Comparison of ENCODE assay signal across 7 mouse cellular contexts in genomic region chr6:6216507-6217285, GRCm38 (mm10). TPM values are rescaled to one million over a fixed set of nuclear protein-coding genes. Genes with fewer than 3 reads are reported as not detected.
DNase-seq lines count a peak whose midpoint lies in the region; ATAC-seq and TF ChIP-seq lines count a peak whose summit lies in the region.

Gene Slc25a13, minus strand, starts transcription at chr6:6217173.

- peak; percentile 55 for DNase-seq in T-cell, adult 2 months (ENCODE audit: low spot score)
- DNase-seq in cerebellum, adult 11 months = peak; percentile 31
- DNase-seq in spleen, adult 2 months (ENCODE audit: low read depth in 1 of 2, low spot score in 2 of 2) = peak in 1 of 2 experiments; percentile 49

- H3K4me2 ChIP-seq in forebrain, embryonic 16.5 days (ENCODE audit: low read length) = peak within 1 kb of the TSS; percentile 93
- peak within 1 kb of the TSS; percentile 94 for H3K4me2 ChIP-seq in hindbrain, embryonic 12.5 days (replicated peaks)
- H3K4me2 ChIP-seq in limb, embryonic 12.5 days = peak within 1 kb of the TSS; percentile 82
- peak within 1 kb of the TSS; percentile 93 for H3K4me2 ChIP-seq in midbrain, embryonic 13.5 days (replicated peaks)

- TF ChIP-seq POLR2A in spleen, adult 2 months (IDR thresholded peaks at IDR 0.05; ENCODE audit: low read depth, low read length) = no peak

- peak within 1 kb of the TSS; percentile 67 for H3K4me3 ChIP-seq in forebrain, embryonic 16.5 days (replicated peaks; ENCODE audit: low read length)
- peak within 1 kb of the TSS; percentile 66 for H3K4me3 ChIP-seq in hindbrain, embryonic 12.5 days
- peak within 1 kb of the TSS; percentile 73 for H3K4me3 ChIP-seq in limb, embryonic 12.5 days (replicated peaks)
- H3K4me3 ChIP-seq in midbrain, embryonic 13.5 days (replicated peaks) = peak within 1 kb of the TSS; percentile 68
- peak within 1 kb of the TSS; percentile 74 for H3K4me3 ChIP-seq in spleen, adult 2 months (ENCODE audit: extremely low read depth, insufficient read depth, insufficient read length)

- ATAC-seq in forebrain, embryonic 16.5 days = peak; percentile 92
- ATAC-seq in hindbrain, embryonic 12.5 days (ENCODE audit: low FRiP score) = peak; percentile 96
- peak; percentile 92 for ATAC-seq in limb, embryonic 12.5 days (ENCODE audit: insufficient number of reproducible peaks, insufficient read depth, low FRiP score, low TSS enrichment, low read depth)
- ATAC-seq in midbrain, embryonic 13.5 days = peak; percentile 96

- H3K27me3 ChIP-seq in forebrain, embryonic 16.5 days (replicated peaks; ENCODE audit: control insufficient read depth, insufficient read depth, low read length) = no peaks in the 10 kb centered on the region
- H3K27me3 ChIP-seq in hindbrain, embryonic 12.5 days = no peaks in the 10 kb centered on the region
- H3K27me3 ChIP-seq in limb, embryonic 12.5 days = no peaks in the 10 kb centered on the region
- H3K27me3 ChIP-seq in midbrain, embryonic 13.5 days = no peaks in the 10 kb centered on the region
- H3K27me3 ChIP-seq in spleen, adult 2 months (ENCODE audit: control insufficient read depth, insufficient read depth, low read length) = 0 out of 2 replicates have a peak, but pooled peaks cover 3% of the 10 kb centered on the region

- no peaks in the 10 kb centered on the region for H3K9me3 ChIP-seq in forebrain, embryonic 16.5 days (ENCODE audit: control insufficient read depth, low read length)
- H3K9me3 ChIP-seq in hindbrain, embryonic 12.5 days (replicated peaks) = no peaks in the 10 kb centered on the region
- no peaks in the 10 kb centered on the region for H3K9me3 ChIP-seq in limb, embryonic 12.5 days
- no peaks in the 10 kb centered on the region for H3K9me3 ChIP-seq in midbrain, embryonic 13.5 days

- no peaks in the 10 kb centered on the region for H3K36me3 ChIP-seq in forebrain, embryonic 16.5 days (ENCODE audit: control insufficient read depth, insufficient read depth)
- H3K36me3 ChIP-seq in hindbrain, embryonic 12.5 days = no peaks in the 10 kb centered on the region
- H3K36me3 ChIP-seq in limb, embryonic 12.5 days = no peaks in the 10 kb centered on the region
- no peaks in the 10 kb centered on the region for H3K36me3 ChIP-seq in midbrain, embryonic 13.5 days
- H3K36me3 ChIP-seq in spleen, adult 2 months (ENCODE audit: control insufficient read depth, insufficient read depth, low read length) = no peaks in the 10 kb centered on the region

- no peak within 1 kb of the TSS for H3K27ac ChIP-seq in forebrain, embryonic 16.5 days (ENCODE audit: low read length)
- H3K27ac ChIP-seq in hindbrain, embryonic 12.5 days = no peak within 1 kb of the TSS
- peak within 1 kb of the TSS; percentile 79 for H3K27ac ChIP-seq in limb, embryonic 12.5 days
- H3K27ac ChIP-seq in midbrain, embryonic 13.5 days = no peak within 1 kb of the TSS
- no peak within 1 kb of the TSS for H3K27ac ChIP-seq in spleen, adult 2 months (ENCODE audit: insufficient read depth, low read length)

- under 1% methylated on average over 51 of the region's 51 CpGs for WGBS in forebrain, embryonic 16.5 days
- under 1% methylated on average over 51 of the region's 51 CpGs for WGBS in hindbrain, embryonic 12.5 days
- under 1% methylated on average over 51 of the region's 51 CpGs for WGBS in limb, embryonic 12.5 days
- under 1% methylated on average over 51 of the region's 51 CpGs for WGBS in midbrain, embryonic 13.5 days
- WGBS in spleen, adult 2 months = 1% methylated on average over 51 of the region's 51 CpGs

- no peak for TF ChIP-seq CTCF in spleen, adult 2 months (IDR thresholded peaks at IDR 0.05; ENCODE audit: extremely low read depth, insufficient read depth, insufficient read length, insufficient replicate concordance)

- peak within 1 kb of the TSS; percentile 64 for H3K9ac ChIP-seq in forebrain, embryonic 16.5 days (replicated peaks; ENCODE audit: low read depth, low read length)
- H3K9ac ChIP-seq in hindbrain, embryonic 12.5 days = peak within 1 kb of the TSS; percentile 80
- peak within 1 kb of the TSS; percentile 78 for H3K9ac ChIP-seq in limb, embryonic 12.5 days (replicated peaks)
- peak within 1 kb of the TSS; percentile 80 for H3K9ac ChIP-seq in midbrain, embryonic 13.5 days (replicated peaks)

- peaks cover 14% of the 10 kb centered on the region for H3K4me1 ChIP-seq in forebrain, embryonic 16.5 days (replicated peaks; ENCODE audit: control insufficient read depth, insufficient read depth, low read length)
- H3K4me1 ChIP-seq in hindbrain, embryonic 12.5 days = peaks cover 10% of the 10 kb centered on the region
- H3K4me1 ChIP-seq in limb, embryonic 12.5 days (replicated peaks) = peaks cover 27% of the 10 kb centered on the region
- peaks cover 12% of the 10 kb centered on the region for H3K4me1 ChIP-seq in midbrain, embryonic 13.5 days (replicated peaks)
- H3K4me1 ChIP-seq in spleen, adult 2 months (ENCODE audit: control insufficient read depth, insufficient read depth, insufficient read length) = peaks cover 5% of the 10 kb centered on the region

RNA-seq across cellular contexts. Expression of gene Slc25a13, which starts in this region (rescaled TPM):
- 7.9 and 10.2 TPM in 2 replicates for polyA plus RNA-seq in forebrain, embryonic 16.5 days (2015; fragmentation: Nextera tagmentation; extraction: Ambion mirVana)
- polyA plus RNA-seq in hindbrain, embryonic 12.5 days (2016; fragmentation: Nextera tagmentation; extraction: Ambion mirVana) = 18.9 and 19.1 TPM in 2 replicates
- 38.1 and 42.3 TPM in 2 replicates for polyA plus RNA-seq in limb, embryonic 12.5 days (2016; fragmentation: Nextera tagmentation; extraction: Ambion mirVana)
- polyA plus RNA-seq in midbrain, embryonic 13.5 days (2015; fragmentation: Nextera tagmentation; extraction: Ambion mirVana) = 8.7 and 9.4 TPM in 2 replicates
- polyA plus RNA-seq in spleen, adult 2 months (2012; rRNA removed) = 0.70 and 0.75 TPM in 2 replicates
